Mouse (Mus musculus) lung, adult 2 months (tissue): ENCODE measurements around the gene Kcnh8.

Experiments
- CTCF ChIP-seq: fragments of 200-500 bp; IDR thresholded peaks from 2 replicates; pipeline ENCODE4 v1.5.1; 2011; ENCODE audit warnings: mild to moderate bottlenecking, low read length, control low read depth; ENCODE audit not compliant: insufficient read depth
- POLR2A ChIP-seq: fragments of 200-500 bp; IDR thresholded peaks from 2 replicates; pipeline ENCODE4 v1.6.1; 2011; ENCODE audit warnings: low read depth, mild to moderate bottlenecking, control low read depth, low read length, borderline replicate concordance; ENCODE audit errors: extremely low read depth

- TF ChIP-seq CTCF (no peak), POLR2A (no peak)
Observed at GRCm38 (mm10) chr17:52691988-52692387, 89.5 kb downstream of the Kcnh8 start.
